Comparison of ENCODE assay signal across 9 mouse cellular contexts in the genomic region with DNA sequence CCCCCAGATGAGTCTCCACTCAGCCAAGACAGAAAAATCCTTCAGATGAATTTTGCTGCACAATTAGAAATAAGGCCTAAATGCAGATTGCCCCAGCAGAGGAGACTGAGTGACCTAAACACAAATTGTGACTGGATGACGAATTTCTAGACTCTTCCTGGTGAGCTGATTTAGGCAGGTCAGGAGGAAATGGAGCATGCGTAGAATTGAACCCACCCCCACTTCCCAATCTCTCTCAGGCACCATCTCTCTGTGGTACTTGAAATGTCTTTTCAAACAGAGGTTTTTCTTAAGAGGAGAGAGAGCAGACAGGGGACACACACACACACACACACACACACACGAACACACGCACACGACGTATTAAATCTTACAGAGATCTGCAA. TPM values are rescaled to one million over a fixed set of nuclear protein-coding genes. Genes with fewer than 3 reads are reported as not detected.
A peak's percentile ranks its signal among the peaks of the same experiment; 100 is the strongest.
DNase-seq lines count a peak whose midpoint lies in the region; ATAC-seq lines count a peak whose summit lies in the region.
"Had no signal": no experiment of that assay in that cellular context is flagged by ENCODE, and none has a peak within 500 bp of the region (broad histone marks: within the 10 kb centered on the region; RNA-seq: fewer than 3 reads in every experiment).

No protein-coding gene starts in this region.

- ATAC-seq in kidney, embryonic 15.5 days (replicated peaks; ENCODE audit: low FRiP score), result no peak
- no peak for ATAC-seq in embryonic facial prominence, embryonic 14.5 days (ENCODE audit: low read depth)
- ATAC-seq in hindbrain, embryonic 15.5 days (ENCODE audit: low FRiP score, low read depth), result no peak
- no peak for ATAC-seq in neural tube, embryonic 14.5 days (ENCODE audit: low read depth)

- no peak for DNase-seq in kidney, adult 18-20 months
- DNase-seq in embryonic facial prominence, embryonic 14.5 days (ENCODE audit: low spot score), result no peak
- DNase-seq in T-cell, adult 2 months (ENCODE audit: low spot score), result no peak
- DNase-seq in urinary bladder, postnatal 36 days (ENCODE audit: low spot score in 2 of 2), result no peak

- no peaks in the 10 kb centered on the region for H3K36me3 ChIP-seq in kidney, embryonic 15.5 days
- no peaks in the 10 kb centered on the region for H3K36me3 ChIP-seq in embryonic facial prominence, embryonic 14.5 days (ENCODE audit: control insufficient read depth, insufficient read depth, low read length)
- no peaks in the 10 kb centered on the region for H3K36me3 ChIP-seq in hindbrain, embryonic 15.5 days
- no peaks in the 10 kb centered on the region for H3K36me3 ChIP-seq in neural tube, embryonic 14.5 days (ENCODE audit: control insufficient read depth, insufficient read depth, low read length)
- H3K36me3 ChIP-seq: G1E had no signal

- H3K9me3 ChIP-seq in kidney, embryonic 15.5 days (replicated peaks), result no peaks in the 10 kb centered on the region
- H3K9me3 ChIP-seq in embryonic facial prominence, embryonic 14.5 days (ENCODE audit: control insufficient read depth, low read length), result no peaks in the 10 kb centered on the region
- H3K9me3 ChIP-seq in hindbrain, embryonic 15.5 days, result no peaks in the 10 kb centered on the region
- no peaks in the 10 kb centered on the region for H3K9me3 ChIP-seq in neural tube, embryonic 14.5 days (ENCODE audit: control insufficient read depth, low read length)

- H3K4me3 ChIP-seq in kidney, embryonic 15.5 days (replicated peaks), result no peak overlapping the region
- no peak overlapping the region for H3K4me3 ChIP-seq in embryonic facial prominence, embryonic 14.5 days (ENCODE audit: low read depth, low read length)
- H3K4me3 ChIP-seq in hindbrain, embryonic 15.5 days, result no peak overlapping the region
- H3K4me3 ChIP-seq in neural tube, embryonic 14.5 days (ENCODE audit: low read depth, low read length), result no peak overlapping the region

- H3K4me1 ChIP-seq in kidney, embryonic 15.5 days, result peaks cover 39% of the 10 kb centered on the region
- H3K4me1 ChIP-seq in embryonic facial prominence, embryonic 14.5 days (ENCODE audit: control insufficient read depth, insufficient read depth, low read length), result peaks cover 15% of the 10 kb centered on the region
- peaks cover 48% of the 10 kb centered on the region for H3K4me1 ChIP-seq in hindbrain, embryonic 15.5 days (replicated peaks)
- peaks cover 34% of the 10 kb centered on the region for H3K4me1 ChIP-seq in neural tube, embryonic 14.5 days (ENCODE audit: control insufficient read depth, insufficient read depth, low read length)

- 60% methylated on average over 6 of the region's 6 CpGs for WGBS in kidney, embryonic 15.5 days
- 38% methylated on average over 6 of the region's 6 CpGs for WGBS in embryonic facial prominence, embryonic 14.5 days
- 39% methylated on average over 6 of the region's 6 CpGs for WGBS in hindbrain, embryonic 15.5 days
- WGBS in neural tube, embryonic 14.5 days, result 23% methylated on average over 6 of the region's 6 CpGs

- H3K9ac ChIP-seq in kidney, embryonic 15.5 days, result no peak overlapping the region
- no peak overlapping the region for H3K9ac ChIP-seq in embryonic facial prominence, embryonic 14.5 days (ENCODE audit: low read depth, low read length)
- peak overlapping the region; percentile 24; the same call in 1 of the 2 replicates for H3K9ac ChIP-seq in hindbrain, embryonic 15.5 days
- H3K9ac ChIP-seq in neural tube, embryonic 14.5 days (replicated peaks; ENCODE audit: low read depth, low read length), result peak overlapping the region; percentile 28; the same call in 1 of the 2 replicates

- H3K4me2 ChIP-seq in kidney, embryonic 15.5 days, result no peak overlapping the region
- peak overlapping the region; percentile 39 for H3K4me2 ChIP-seq in embryonic facial prominence, embryonic 14.5 days (ENCODE audit: low read depth, low read length)
- H3K4me2 ChIP-seq in hindbrain, embryonic 15.5 days, result peak overlapping the region; percentile 41
- no peak overlapping the region for H3K4me2 ChIP-seq in neural tube, embryonic 14.5 days (ENCODE audit: low read depth, low read length)

- H3K27ac ChIP-seq in kidney, embryonic 15.5 days, result 0 out of 2 replicates have a peak overlapping the region, but pooled peaks have one; percentile 28
- peak overlapping the region; percentile 67; the same call in 1 of the 2 replicates for H3K27ac ChIP-seq in embryonic facial prominence, embryonic 14.5 days (replicated peaks; ENCODE audit: low read depth, low read length)
- H3K27ac ChIP-seq in hindbrain, embryonic 15.5 days (replicated peaks), result peak overlapping the region; percentile 89
- H3K27ac ChIP-seq in neural tube, embryonic 14.5 days (ENCODE audit: low read depth, low read length), result peak overlapping the region; percentile 89

- no peaks in the 10 kb centered on the region for H3K27me3 ChIP-seq in kidney, embryonic 15.5 days
- no peaks in the 10 kb centered on the region for H3K27me3 ChIP-seq in embryonic facial prominence, embryonic 14.5 days (replicated peaks; ENCODE audit: control insufficient read depth, insufficient read depth, low read length)
- H3K27me3 ChIP-seq in hindbrain, embryonic 15.5 days, result no peaks in the 10 kb centered on the region
- H3K27me3 ChIP-seq in neural tube, embryonic 14.5 days (ENCODE audit: control insufficient read depth, insufficient read depth, low read length), result no peaks in the 10 kb centered on the region

RNA-seq across cellular contexts. Expression of gene Wdr95, which starts 4.6 kb away (rescaled TPM):
- not detected in 2 replicates for polyA plus RNA-seq in kidney, embryonic 15.5 days (2015; fragmentation: Nextera tagmentation; extraction: Ambion mirVana)
- polyA plus RNA-seq in embryonic facial prominence, embryonic 14.5 days (2014; fragmentation: Nextera tagmentation; extraction: Ambion mirVana), result 0.47 and 0.72 TPM in 2 replicates
- 0.13 and 0.43 TPM in 2 replicates for polyA plus RNA-seq in hindbrain, embryonic 15.5 days (2015; fragmentation: Nextera tagmentation; extraction: Ambion mirVana)
- polyA plus RNA-seq in neural tube, embryonic 14.5 days (2014; fragmentation: Nextera tagmentation; extraction: Ambion mirVana), result 0.25 and 0.50 TPM in 2 replicates
- polyA plus RNA-seq: G1E; liver, embryonic 16.5 days had no signal

Comparison
In these comparisons a context has a peak if more than half of its experiments do, and no peak if none do; other contexts are left out.
1. H3K27ac ChIP-seq: peak in every context shown above with its lines; median percentile 89 in hindbrain, embryonic 15.5 days; 89 in neural tube, embryonic 14.5 days; 67 in embryonic facial prominence, embryonic 14.5 days; 28 in kidney, embryonic 15.5 days.
2. H3K4me2 ChIP-seq: peak in embryonic facial prominence, embryonic 14.5 days (single experiment) and hindbrain, embryonic 15.5 days (single experiment); none in kidney, embryonic 15.5 days (single experiment) and neural tube, embryonic 14.5 days (single experiment).
3. H3K9ac ChIP-seq: peak in hindbrain, embryonic 15.5 days (single experiment) and neural tube, embryonic 14.5 days (single experiment); none in kidney, embryonic 15.5 days (single experiment) and embryonic facial prominence, embryonic 14.5 days (single experiment).